Mouse (Mus musculus): ENCODE results near the gene Trpm7. TPM values are rescaled to one million over a fixed set of nuclear protein-coding genes. Genes with fewer than 3 reads are reported as not detected.

Trpm7 gene
- 74.7 and 82.0 TPM in 2 replicates for polyA plus RNA-seq (2011; ENCODE audit: insufficient read length, low read depth, missing spikeins)

DNA sequence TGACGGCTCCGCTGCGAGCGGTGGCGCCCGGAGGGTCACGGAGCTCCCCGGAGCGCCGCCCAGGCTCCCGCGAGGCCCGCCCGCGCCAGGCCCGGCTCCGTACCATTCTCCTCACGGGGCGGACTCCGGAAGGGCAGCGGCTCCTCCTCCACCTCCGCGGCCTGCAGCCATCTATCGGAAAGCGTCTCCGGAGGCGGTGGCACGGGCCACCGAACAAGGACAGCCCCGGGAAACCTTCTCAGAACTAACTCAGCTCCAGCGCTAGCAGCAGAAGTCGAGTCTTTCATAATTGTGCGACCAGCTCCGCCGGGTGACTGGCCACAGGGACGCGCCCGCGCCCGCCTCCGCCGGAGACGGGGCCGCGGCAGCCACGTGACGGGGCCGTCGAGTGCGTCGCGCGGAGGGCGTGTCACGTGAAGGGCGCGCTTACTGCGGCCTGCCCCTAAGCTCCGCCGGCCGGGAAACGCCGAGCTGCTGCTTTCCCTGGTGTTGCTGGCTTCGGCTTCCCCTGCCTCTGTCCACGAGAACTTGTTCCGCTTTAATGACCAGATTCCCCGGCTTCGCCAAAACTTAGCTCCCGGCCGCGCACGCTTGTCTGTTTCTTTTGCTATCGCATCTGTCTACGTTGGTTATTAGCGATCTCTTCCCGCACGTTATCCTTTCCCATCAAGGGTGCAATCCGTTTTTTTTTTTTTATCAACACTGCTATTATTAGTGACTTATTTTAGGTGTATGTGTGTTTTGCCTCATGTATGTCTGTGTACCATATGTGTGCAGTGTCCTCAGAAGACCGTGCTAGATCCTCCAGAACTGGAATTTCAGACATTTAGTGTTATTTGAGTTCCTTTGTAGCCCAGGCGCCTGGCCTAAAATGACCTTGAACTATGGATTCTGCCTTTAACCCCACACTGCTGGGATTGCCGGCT lies at the start of gene Trpm7:
Gene Trpm7, minus strand, starts transcription at position 360 of the 926 bp plus-strand sequence.
- peak; percentile 93 for TF ChIP-seq POLR2A (IDR thresholded peaks at IDR 0.05; ENCODE audit: low read depth, low read length)
- TF ChIP-seq CTCF (IDR thresholded peaks at IDR 0.05; ENCODE audit: borderline replicate concordance, insufficient read depth, low read length) = no peak
- H3K27ac ChIP-seq (ENCODE audit: insufficient read depth, low read length) = peak within 1 kb of the TSS; percentile 90
- H3K4me3 ChIP-seq (ENCODE audit: insufficient read depth, low read length) = peak within 1 kb of the TSS; percentile 86
- no peaks in the 10 kb centered on the region for H3K4me1 ChIP-seq (ENCODE audit: control insufficient read depth, insufficient read depth, low read length)

DNA sequence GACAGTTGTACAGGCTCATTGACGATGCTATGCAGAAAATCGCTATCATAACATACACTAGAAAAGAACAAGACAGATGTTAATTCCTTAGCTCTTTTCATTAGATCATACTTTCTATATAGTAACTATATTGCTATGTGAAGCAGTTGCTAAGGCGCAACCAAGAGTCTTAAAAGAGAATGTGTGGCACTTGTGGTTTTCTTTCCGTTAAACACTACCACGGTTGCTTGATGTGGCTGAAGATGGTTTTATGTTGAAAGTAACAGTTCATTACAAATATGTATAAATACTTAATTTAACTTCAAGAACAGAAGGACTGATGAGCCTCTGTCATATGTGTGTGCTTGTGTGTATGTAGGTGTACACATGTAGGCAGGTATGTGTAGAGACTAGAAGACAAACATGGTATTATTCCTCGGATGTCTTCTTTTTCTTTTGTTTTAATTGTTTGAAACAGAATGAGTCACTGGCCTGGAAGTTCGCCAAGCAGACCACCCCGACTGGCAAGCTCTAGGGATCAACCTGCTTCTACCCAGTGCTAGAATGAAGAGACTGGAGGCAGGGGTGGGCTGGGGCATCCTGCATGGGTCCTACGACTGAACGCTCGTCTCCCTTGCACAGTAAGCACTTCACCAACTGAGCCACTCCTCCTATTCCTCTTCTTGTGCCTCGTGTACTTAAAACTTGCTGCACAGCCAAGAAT lies 44.5 kb upstream of the Trpm7 start:
- Histone ChIP-seq H3K4me1 (ENCODE audit: control insufficient read depth, insufficient read depth, low read length) (no peaks in the 10 kb centered on the region), H3K27ac (ENCODE audit: insufficient read depth, low read length) (no peak overlapping the region), H3K4me3 (ENCODE audit: insufficient read depth, low read length) (no peak overlapping the region)
- TF ChIP-seq CTCF (IDR thresholded peaks at IDR 0.05; ENCODE audit: borderline replicate concordance, insufficient read depth, low read length) (no peak), POLR2A (IDR thresholded peaks at IDR 0.05; ENCODE audit: low read depth, low read length) (no peak)

DNA sequence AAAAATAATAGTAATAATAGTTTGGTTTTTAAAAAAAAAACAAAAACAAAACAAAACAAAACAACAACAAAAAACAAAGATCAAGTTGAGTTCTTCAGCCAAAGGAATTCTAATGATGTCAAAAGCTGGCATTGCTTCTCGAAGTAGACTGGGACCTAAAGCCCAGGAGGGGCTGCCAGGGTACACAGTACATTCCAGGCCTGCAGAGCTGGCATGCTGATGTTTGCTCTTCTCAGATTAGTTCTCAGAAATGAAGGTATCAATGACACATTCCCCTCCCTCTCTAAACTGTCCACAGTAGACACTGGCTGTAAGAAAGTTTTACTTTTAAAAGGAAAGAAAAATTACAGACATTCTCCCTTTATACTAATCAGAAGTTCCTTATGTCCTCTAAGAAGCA lies 40.2 kb upstream of the Trpm7 start:
- Histone ChIP-seq H3K4me3 (ENCODE audit: insufficient read depth, low read length) (no peak overlapping the region), H3K27ac (ENCODE audit: insufficient read depth, low read length) (no peak overlapping the region), H3K4me1 (ENCODE audit: control insufficient read depth, insufficient read depth, low read length) (no peaks in the 10 kb centered on the region)
- TF ChIP-seq POLR2A (IDR thresholded peaks at IDR 0.05; ENCODE audit: low read depth, low read length) (no peak), CTCF (IDR thresholded peaks at IDR 0.05; ENCODE audit: borderline replicate concordance, insufficient read depth, low read length) (no peak)

DNA sequence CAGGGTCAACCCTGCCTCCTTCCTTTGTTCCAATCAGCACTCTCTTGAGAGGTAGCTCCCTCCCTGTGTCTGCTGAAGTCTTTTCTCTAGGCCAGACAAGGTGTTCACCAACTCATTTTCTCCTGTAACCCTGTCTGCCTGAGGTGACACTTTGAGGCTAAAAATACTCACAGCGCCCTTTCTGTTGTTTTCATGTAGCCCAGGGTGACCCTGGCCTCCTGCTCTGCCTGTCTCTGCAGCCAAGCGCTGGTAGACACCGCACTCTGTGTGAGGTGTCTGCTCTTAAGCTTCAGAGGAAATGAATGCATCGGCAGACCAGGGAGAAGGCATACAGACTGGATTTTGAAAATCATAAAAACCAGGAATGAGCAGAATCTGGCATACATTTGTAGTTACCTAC lies 38.1 kb upstream of the Trpm7 start:
- Histone ChIP-seq H3K27ac (ENCODE audit: insufficient read depth, low read length) (no peak overlapping the region), H3K4me1 (ENCODE audit: control insufficient read depth, insufficient read depth, low read length) (no peaks in the 10 kb centered on the region), H3K4me3 (ENCODE audit: insufficient read depth, low read length) (no peak overlapping the region)
- no peak for TF ChIP-seq CTCF (IDR thresholded peaks at IDR 0.05; ENCODE audit: borderline replicate concordance, insufficient read depth, low read length)
- TF ChIP-seq POLR2A (IDR thresholded peaks at IDR 0.05; ENCODE audit: low read depth, low read length) = no peak

DNA sequence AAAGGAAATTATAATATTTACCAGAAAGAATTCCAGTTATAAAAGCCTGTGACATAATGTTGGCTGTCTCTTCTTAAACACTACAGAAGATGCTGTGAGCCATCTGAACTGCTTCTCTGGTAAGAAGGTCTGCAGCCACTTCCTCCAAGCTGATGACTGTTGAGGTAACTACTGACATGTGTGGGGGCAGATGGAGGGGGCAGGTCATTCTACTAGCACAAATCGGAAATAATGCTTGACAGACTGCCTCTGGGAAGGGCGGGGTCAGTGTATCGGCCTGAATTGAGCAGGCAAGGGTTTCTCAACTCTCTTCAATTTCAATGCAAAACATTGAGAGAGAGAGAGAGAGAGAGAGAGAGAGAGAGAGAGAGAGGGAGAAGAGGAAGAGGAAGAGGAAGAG lies 28.1 kb upstream of the Trpm7 start:
- no peak overlapping the region for H3K4me3 ChIP-seq (ENCODE audit: insufficient read depth, low read length)
- H3K27ac ChIP-seq (ENCODE audit: insufficient read depth, low read length) = no peak overlapping the region
- no peaks in the 10 kb centered on the region for H3K4me1 ChIP-seq (ENCODE audit: control insufficient read depth, insufficient read depth, low read length)
- no peak for TF ChIP-seq CTCF (IDR thresholded peaks at IDR 0.05; ENCODE audit: borderline replicate concordance, insufficient read depth, low read length)
- TF ChIP-seq POLR2A (IDR thresholded peaks at IDR 0.05; ENCODE audit: low read depth, low read length) = no peak

DNA sequence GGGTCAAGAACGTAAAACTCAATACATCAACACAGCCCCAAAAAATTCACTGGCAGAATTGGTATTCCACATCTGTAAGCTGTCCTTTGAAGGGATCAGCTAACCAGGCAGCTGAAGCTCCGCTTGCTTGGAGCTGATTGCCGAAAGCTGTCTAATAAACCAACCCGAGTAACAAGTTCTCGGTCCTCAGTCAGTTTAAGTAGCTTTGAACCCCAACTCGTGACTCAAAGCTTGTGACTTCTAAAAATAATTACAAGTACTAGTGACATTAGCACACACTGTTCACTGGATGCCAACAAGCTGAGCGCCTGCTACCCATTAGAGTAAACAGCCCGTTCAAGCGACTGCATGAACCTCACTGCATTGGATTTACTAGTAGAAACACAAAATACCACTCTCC lies 21.5 kb upstream of the Trpm7 start:
- Histone ChIP-seq H3K27ac (ENCODE audit: insufficient read depth, low read length) (no peak overlapping the region), H3K4me3 (ENCODE audit: insufficient read depth, low read length) (no peak overlapping the region), H3K4me1 (ENCODE audit: control insufficient read depth, insufficient read depth, low read length) (no peaks in the 10 kb centered on the region)
- TF ChIP-seq CTCF (IDR thresholded peaks at IDR 0.05; ENCODE audit: borderline replicate concordance, insufficient read depth, low read length) (no peak), POLR2A (IDR thresholded peaks at IDR 0.05; ENCODE audit: low read depth, low read length) (no peak)

DNA sequence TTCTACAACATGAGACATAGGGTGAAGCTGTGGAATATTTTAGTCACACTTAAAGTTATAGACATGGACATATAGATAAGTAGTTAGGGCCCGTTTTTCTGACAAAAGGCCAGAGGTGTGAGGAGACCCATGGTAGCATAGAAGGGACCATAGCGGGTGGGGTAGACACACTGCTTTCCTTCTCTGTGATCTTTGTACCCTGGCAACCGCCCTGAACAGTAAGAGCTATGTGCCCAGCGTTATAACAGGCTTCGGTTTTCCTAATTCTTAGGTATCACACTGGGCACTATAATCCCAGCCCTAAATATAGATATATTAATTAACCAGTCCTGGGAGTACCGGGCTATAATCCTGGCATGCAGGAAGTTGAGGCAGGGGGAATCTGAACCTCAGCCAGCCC lies 20.9 kb upstream of the Trpm7 start:
- H3K4me3 ChIP-seq (ENCODE audit: insufficient read depth, low read length) = no peak overlapping the region
- TF ChIP-seq CTCF (IDR thresholded peaks at IDR 0.05; ENCODE audit: borderline replicate concordance, insufficient read depth, low read length) (no peak), POLR2A (IDR thresholded peaks at IDR 0.05; ENCODE audit: low read depth, low read length) (no peak)
- H3K4me1 ChIP-seq (ENCODE audit: control insufficient read depth, insufficient read depth, low read length) = no peaks in the 10 kb centered on the region
- H3K27ac ChIP-seq (ENCODE audit: insufficient read depth, low read length) = no peak overlapping the region

DNA sequence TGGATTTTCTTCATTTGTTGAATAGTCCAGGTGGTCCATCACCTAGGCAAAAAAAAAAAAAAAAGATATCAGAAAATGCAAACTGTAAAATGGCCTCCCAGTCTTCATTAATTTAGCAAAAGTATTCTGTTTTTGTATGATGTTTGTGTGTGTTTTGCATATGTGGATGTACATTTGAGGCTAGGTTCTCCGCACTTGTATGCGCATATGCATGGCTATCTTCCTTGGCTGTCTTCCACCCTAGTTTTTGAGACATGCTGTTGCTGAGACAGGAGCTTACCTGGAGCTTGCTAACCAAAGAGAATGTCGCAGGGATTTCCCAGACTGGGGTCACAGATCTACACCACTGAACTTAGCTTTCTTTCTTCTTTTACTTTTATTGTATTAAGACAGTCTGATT lies 18.2 kb upstream of the Trpm7 start:
- no peak for TF ChIP-seq POLR2A (IDR thresholded peaks at IDR 0.05; ENCODE audit: low read depth, low read length)
- TF ChIP-seq CTCF (IDR thresholded peaks at IDR 0.05; ENCODE audit: borderline replicate concordance, insufficient read depth, low read length) = no peak
- no peaks in the 10 kb centered on the region for H3K4me1 ChIP-seq (ENCODE audit: control insufficient read depth, insufficient read depth, low read length)

DNA sequence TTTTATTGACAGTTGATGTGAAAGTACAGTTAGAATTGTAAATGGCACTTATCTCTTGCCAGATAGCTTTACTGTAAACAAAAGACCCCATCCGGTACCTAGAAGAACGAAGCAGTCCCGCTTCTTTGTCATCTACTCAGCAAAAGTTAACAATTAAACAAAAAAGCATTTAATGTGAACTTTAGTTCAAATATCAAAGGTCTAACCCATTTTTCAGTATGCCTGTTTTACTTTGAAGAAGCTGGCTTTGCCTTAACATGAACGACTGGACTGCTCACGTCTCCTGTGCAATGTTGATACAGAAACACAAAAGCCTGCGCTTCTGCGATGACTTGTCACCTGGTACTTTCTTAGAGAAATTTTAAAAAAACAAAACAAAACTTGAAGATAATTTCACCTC lies 16.3 kb upstream of the Trpm7 start:
- no peak overlapping the region for H3K4me3 ChIP-seq (ENCODE audit: insufficient read depth, low read length)
- H3K4me1 ChIP-seq (ENCODE audit: control insufficient read depth, insufficient read depth, low read length) = no peaks in the 10 kb centered on the region
- H3K27ac ChIP-seq (ENCODE audit: insufficient read depth, low read length) = no peak overlapping the region
- TF ChIP-seq POLR2A (IDR thresholded peaks at IDR 0.05; ENCODE audit: low read depth, low read length) (no peak), CTCF (IDR thresholded peaks at IDR 0.05; ENCODE audit: borderline replicate concordance, insufficient read depth, low read length) (no peak)

More for the DNA sequence above, 18.2 kb upstream of the Trpm7 start:
- H3K27ac ChIP-seq (ENCODE audit: insufficient read depth, low read length) = no peak overlapping the region
- H3K4me3 ChIP-seq (ENCODE audit: insufficient read depth, low read length) = no peak overlapping the region

DNA sequence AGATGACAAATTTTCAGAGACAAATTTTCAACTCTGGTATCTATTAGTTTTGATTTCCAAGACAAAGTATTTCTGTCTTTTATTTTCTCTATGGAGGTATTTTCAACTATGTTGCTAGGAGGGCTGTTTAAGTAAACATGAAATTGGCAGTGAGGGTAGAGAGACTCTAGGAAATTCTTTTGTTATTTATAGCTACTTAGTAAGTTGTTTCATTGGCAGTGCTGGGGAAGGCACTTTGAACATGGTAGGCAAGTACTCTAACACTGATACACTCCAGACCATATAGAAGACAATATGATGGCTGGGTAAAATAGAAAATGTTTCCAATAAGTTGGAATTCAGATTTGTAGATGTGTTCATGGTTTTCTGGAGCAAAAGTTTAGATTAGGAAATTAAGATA lies 15.7 kb upstream of the Trpm7 start:
- Histone ChIP-seq H3K4me1 (ENCODE audit: control insufficient read depth, insufficient read depth, low read length) (no peaks in the 10 kb centered on the region), H3K27ac (ENCODE audit: insufficient read depth, low read length) (no peak overlapping the region), H3K4me3 (ENCODE audit: insufficient read depth, low read length) (no peak overlapping the region)
- TF ChIP-seq POLR2A (IDR thresholded peaks at IDR 0.05; ENCODE audit: low read depth, low read length) (no peak), CTCF (IDR thresholded peaks at IDR 0.05; ENCODE audit: borderline replicate concordance, insufficient read depth, low read length) (no peak)
